Mouse (Mus musculus): Measurements from ENCODE around the gene Olfr993.

GRCm38 (mm10) chr2:85425893-85426292, 11.2 kb upstream of the Olfr993 start:
- no peak for TF ChIP-seq CTCF (IDR thresholded peaks at IDR 0.05; ENCODE audit: low read depth, low read length)
- no peak for TF ChIP-seq POLR2A (IDR thresholded peaks at IDR 0.05; ENCODE audit: insufficient read depth, low read length)
- TF ChIP-seq EP300 (IDR thresholded peaks at IDR 0.05; ENCODE audit: insufficient read depth, low read depth, low read length): no peak

All from ES-Bruce4 (cell line).